Mouse (Mus musculus) midbrain, embryonic 13.5 days (tissue): Measurements from ENCODE around the gene Dusp9. TPM values are rescaled to one million over a fixed set of nuclear protein-coding genes. Genes with fewer than 3 reads are reported as not detected.
A peak's percentile ranks its signal among the peaks of the same experiment; 100 is the strongest.

Experiments used
- ATAC-seq: fragments of 200-750 bp; cut with Nextera tagmentation; 2 replicates; pipeline ENCODE4 v1.8.0; 2017; ENCODE audit warnings: mild to moderate bottlenecking, moderate TSS enrichment, moderate library complexity
- H3K27ac ChIP-seq: fragments of 300-500 bp; sonication (generic); 2 replicates; pipeline ENCODE4 v1.5.1; 2015; ENCODE audit warnings: inconsistent platforms, mild to moderate bottlenecking, moderate library complexity
- H3K27me3 ChIP-seq: fragments of 300-500 bp; sonication (generic); 2 replicates; pipeline ENCODE4 v1.6.1; 2015; ENCODE audit warnings: mild to moderate bottlenecking, inconsistent platforms
- H3K36me3 ChIP-seq: fragments of 300-500 bp; sonication (generic); 2 replicates; pipeline ENCODE4 v1.6.1; 2015; ENCODE audit warnings: mild to moderate bottlenecking, inconsistent platforms
- H3K4me1 ChIP-seq: fragments of 300-500 bp; sonication (generic); replicated peaks from 2 replicates; pipeline ENCODE4 v1.6.1; 2015; ENCODE audit warnings: inconsistent platforms
- H3K4me2 ChIP-seq: fragments of 300-500 bp; sonication (generic); replicated peaks from 2 replicates; pipeline ENCODE4 v1.6.1; 2015; ENCODE audit warnings: moderate library complexity, mild to moderate bottlenecking, inconsistent platforms
- H3K4me3 ChIP-seq: fragments of 300-500 bp; sonication (generic); replicated peaks from 2 replicates; pipeline ENCODE4 v1.5.1; 2015; ENCODE audit warnings: mild to moderate bottlenecking, inconsistent platforms
- H3K9ac ChIP-seq: fragments of 300-500 bp; sonication (generic); replicated peaks from 2 replicates; pipeline ENCODE4 v1.6.1; 2015; ENCODE audit warnings: mild to moderate bottlenecking, inconsistent platforms
- H3K9me3 ChIP-seq: fragments of 300-500 bp; sonication (generic); 2 replicates; pipeline ENCODE4 v1.6.1; 2016; ENCODE audit warnings: mild to moderate bottlenecking, inconsistent platforms
- WGBS: fragments of 180-500 bp; shearing (Covaris S2); methylation state at CpG from one replicate; pipeline ENCODE4 v1.1.7; 2015; 5-methylcytosine and 5-hydroxymethylcytosine counted together
- polyA plus RNA-seq: library from polyadenylated mRNA; unstranded; fragments of >200 nt; fragmentation: Nextera tagmentation; extraction: Ambion mirVana; gene quantifications from 2 replicates; pipeline ENCODE4 v1.2.1, GENCODE M21; 2015

Gene Dusp9
- polyA plus RNA-seq, result 0.79 and 1.2 TPM in 2 replicates

DNA sequence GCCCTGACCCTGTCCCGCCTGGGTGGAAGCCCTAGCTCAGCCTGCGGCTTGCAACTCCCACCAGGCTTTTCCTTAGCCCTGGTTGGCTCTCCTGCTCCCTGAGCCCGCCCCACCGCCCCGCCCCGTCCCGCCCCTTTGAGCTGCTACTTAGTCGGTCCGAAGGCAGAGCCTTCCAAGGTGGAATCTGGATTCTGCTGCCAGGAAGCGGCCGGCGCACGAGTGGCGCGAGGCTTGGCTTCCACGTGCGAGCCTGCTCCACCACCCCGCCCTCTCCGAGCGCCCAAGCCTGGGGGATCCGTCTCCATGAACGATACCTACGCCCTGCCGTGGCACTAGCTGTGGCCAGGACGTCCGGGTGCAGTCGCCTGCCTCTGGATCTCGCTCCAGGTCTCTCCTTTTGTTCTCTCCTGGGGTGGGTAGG is at the start of gene Dusp9:
TSS of gene Dusp9 (plus strand) at position 165 of the 421 bp plus-strand sequence.
- WGBS, result 32% methylated on average over 27 of the region's 28 CpGs
- Histone ChIP-seq H3K4me3 (peak within 1 kb of the TSS; percentile 30), H3K4me1 (peaks cover 18% of the 10 kb centered on the region), H3K27ac (no peak within 1 kb of the TSS), H3K27me3 (peaks cover 67% of the 10 kb centered on the region), H3K9ac (no peak within 1 kb of the TSS), H3K9me3 (no peaks in the 10 kb centered on the region), H3K36me3 (no peaks in the 10 kb centered on the region), H3K4me2 (peak within 1 kb of the TSS; percentile 55)
- ATAC-seq, result peak; percentile 80

DNA sequence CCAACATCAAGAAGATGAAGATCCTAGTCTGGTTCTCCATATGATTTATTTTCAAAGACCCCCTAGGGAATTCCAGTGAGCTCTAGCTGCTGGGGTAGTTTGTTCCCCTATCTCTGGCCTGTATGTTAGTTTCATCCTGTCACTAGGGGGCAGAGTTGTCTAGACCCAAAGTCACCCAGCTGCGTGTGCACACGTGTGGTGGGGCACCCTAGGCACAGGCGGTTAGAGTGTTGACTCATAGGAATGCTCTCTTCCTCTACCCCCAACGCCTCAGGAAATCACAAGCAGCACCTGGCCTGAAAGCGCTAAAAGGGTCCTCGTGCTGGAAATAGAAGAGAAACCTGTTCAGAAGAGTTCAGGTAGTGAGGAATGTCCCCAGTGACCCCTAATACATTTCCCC is 46.0 kb upstream of the Dusp9 start:
- H3K4me3 ChIP-seq, result no peak overlapping the region
- H3K27ac ChIP-seq, result no peak overlapping the region
- WGBS, result 33% methylated on average over 6 of the region's 6 CpGs
- H3K27me3 ChIP-seq, result no peaks in the 10 kb centered on the region
- H3K9ac ChIP-seq, result no peak overlapping the region
- H3K9me3 ChIP-seq, result no peaks in the 10 kb centered on the region
- H3K36me3 ChIP-seq, result no peaks in the 10 kb centered on the region
- ATAC-seq, result no peak
- no peaks in the 10 kb centered on the region for H3K4me1 ChIP-seq
- no peak overlapping the region for H3K4me2 ChIP-seq

DNA sequence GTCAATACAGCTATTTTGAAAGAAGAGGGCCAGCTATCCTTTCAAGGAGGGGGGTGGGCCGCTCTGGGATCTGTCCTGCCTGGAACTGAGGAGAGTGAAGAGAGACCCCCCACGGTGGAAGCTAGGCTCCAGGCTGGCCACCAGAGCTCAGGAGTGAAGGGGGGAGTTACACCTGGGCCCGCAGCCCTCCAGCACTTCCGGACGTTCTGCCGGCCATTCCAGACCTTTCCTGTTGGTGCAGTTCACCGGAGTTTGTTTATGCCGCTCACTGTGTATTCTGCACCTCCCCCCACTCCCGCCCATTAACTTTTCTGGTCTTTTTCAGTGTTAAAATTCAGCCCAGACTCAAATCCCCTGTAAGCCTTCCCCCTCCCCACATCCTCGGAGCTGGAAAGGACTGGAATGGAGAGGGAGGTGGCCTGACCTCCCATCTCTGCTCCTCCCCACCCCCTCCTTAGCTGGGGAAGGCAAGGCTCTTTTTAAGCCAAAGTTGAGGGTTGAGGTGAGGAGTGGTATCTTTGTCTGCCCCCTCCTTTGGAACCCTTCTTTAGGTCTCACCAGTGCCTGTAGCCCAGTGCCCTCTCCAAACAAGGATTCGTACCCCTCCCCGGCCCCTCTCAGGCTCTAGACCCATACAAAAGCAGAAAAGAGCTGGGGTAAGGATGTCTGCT is 44.6 kb upstream of the Dusp9 start:
- ATAC-seq, result no peak
- 34% methylated on average over 12 of the region's 12 CpGs for WGBS
- H3K9me3 ChIP-seq, result no peaks in the 10 kb centered on the region
- H3K9ac ChIP-seq, result no peak overlapping the region
- no peak overlapping the region for H3K4me3 ChIP-seq
- H3K27ac ChIP-seq, result no peak overlapping the region
- H3K4me2 ChIP-seq, result no peak overlapping the region
- H3K4me1 ChIP-seq, result no peaks in the 10 kb centered on the region
- H3K36me3 ChIP-seq, result no peaks in the 10 kb centered on the region
- H3K27me3 ChIP-seq, result no peaks in the 10 kb centered on the region

DNA sequence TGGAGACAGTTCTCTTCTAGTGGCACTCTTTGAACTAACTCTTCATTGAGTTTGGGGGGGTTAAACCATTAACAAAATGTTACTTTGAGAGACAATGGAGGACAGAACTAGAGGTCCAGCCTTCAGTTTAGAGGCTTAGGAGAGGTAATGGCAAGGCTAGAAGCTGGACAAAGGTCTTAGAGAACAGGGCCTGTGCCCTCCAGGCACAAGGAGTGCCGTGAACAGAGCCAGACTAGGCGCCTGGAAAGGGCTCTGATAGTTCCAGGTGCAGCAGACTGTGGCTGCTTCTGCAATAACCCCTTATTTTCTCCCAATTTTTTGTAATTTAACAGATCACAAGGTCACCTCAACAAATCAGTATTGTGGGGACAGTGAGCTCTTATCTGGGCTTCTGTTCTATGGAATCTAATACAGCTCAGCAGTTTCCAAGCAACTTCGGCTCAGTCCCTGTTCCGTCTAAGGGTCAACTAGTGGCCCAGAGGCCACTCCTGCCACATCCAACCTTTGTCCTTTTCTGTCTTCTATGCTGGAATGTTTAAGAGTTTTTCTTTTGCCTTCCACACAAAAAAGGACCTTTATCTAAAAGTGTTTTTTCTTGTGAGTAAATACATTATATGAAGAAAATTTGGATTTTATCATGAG is 43.8 kb upstream of the Dusp9 start:
- Histone ChIP-seq H3K4me3 (no peak overlapping the region), H3K4me2 (no peak overlapping the region), H3K36me3 (no peaks in the 10 kb centered on the region), H3K27me3 (no peaks in the 10 kb centered on the region), H3K9ac (no peak overlapping the region), H3K4me1 (no peaks in the 10 kb centered on the region), H3K27ac (no peak overlapping the region), H3K9me3 (no peaks in the 10 kb centered on the region)
- ATAC-seq, result no peak
- 64% methylated on average over 4 of the region's 4 CpGs for WGBS

DNA sequence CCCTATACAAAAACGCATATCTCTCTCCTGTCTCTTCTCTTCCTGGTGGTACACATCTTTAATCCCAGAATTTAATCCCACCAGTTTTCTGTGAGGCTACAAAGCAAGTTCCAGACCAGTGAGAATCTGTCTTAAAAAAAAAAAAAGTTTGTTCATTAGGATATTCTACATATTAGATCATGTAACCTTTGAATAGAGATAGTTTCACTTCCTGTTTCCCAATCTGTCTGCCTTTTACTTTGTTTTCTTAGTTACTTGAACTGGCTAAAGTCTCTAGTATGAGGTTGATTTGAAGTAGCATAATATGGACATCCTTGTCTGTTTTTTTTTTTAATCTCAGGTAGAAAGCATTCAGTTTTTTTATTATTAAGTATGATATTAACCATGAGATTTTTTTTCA is 37.8 kb upstream of the Dusp9 start:
- 76% methylated on average over 1 of the region's 1 CpGs for WGBS
- Histone ChIP-seq H3K27ac (no peak overlapping the region), H3K4me1 (no peaks in the 10 kb centered on the region), H3K9me3 (no peaks in the 10 kb centered on the region), H3K4me2 (no peak overlapping the region), H3K4me3 (no peak overlapping the region), H3K36me3 (no peaks in the 10 kb centered on the region), H3K9ac (no peak overlapping the region), H3K27me3 (no peaks in the 10 kb centered on the region)
- ATAC-seq, result no peak

DNA sequence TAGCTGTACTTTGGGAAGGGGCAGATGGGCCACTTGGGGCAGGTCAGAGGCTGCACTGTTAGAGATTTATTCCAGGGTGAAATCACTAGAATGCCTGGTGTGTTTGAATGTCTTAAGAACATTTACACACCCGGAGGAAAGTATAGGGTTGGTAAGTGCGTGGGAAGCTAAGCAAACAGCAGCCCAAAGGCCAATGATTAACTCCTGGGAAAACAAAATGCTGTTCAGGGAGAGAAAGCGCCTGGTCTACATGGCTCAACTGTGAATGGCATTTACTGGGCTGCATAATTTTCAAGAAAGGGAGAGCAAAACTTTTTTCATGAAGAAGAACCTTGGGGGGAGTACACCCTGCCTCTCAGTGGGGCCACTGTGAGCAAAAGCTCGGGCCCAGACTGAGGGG is 25.6 kb upstream of the Dusp9 start:
- Histone ChIP-seq H3K27me3 (no peaks in the 10 kb centered on the region), H3K9me3 (no peaks in the 10 kb centered on the region), H3K4me3 (no peak overlapping the region), H3K27ac (no peak overlapping the region), H3K4me1 (no peaks in the 10 kb centered on the region), H3K4me2 (no peak overlapping the region), H3K36me3 (no peaks in the 10 kb centered on the region), H3K9ac (no peak overlapping the region)
- no peak for ATAC-seq
- WGBS, result 60% methylated on average over 4 of the region's 4 CpGs

DNA sequence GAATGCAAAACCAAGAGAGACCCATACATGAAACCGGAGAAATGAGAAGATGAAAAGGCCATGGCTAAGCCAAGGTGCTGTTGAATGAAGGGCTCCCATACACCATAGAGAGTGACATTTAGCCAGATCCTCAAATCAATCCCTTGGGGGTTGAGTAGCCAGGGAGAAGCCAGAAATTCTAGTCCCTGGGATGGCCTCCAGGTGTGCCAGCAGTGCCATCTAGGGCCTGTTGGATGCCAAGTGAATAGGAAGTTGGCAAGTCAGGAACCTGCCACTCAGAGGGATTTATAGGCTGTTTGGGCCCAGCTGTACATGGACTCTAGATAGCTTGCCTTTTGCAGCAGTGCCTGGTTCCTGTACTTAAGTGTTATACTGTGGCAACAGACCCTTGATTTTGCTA is 23.3 kb upstream of the Dusp9 start:
- H3K9me3 ChIP-seq, result no peaks in the 10 kb centered on the region
- ATAC-seq, result no peak

DNA sequence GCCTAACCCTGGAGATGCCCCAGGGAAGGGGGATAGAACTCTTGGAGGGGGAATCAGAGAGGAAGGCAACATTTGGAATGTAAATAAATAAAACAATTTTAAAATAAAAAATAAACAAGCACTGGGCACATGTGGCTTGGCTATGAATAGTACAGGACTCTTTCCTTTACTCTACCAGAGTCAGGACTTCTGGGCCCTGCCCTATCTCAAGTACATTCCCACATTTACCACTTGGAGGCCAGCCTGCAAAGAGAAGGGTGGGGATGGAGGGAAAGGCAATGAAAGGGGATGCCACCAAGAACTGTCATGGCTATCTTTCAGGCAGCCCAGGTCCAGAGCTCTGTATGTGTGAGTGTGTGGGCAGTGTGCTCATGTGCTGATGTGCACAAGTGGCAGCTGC is 19.8 kb upstream of the Dusp9 start:
- no peak for ATAC-seq
- Histone ChIP-seq H3K27me3 (no peaks in the 10 kb centered on the region), H3K9ac (no peak overlapping the region), H3K36me3 (no peaks in the 10 kb centered on the region), H3K27ac (no peak overlapping the region), H3K4me2 (no peak overlapping the region), H3K4me1 (no peaks in the 10 kb centered on the region), H3K4me3 (no peak overlapping the region), H3K9me3 (no peaks in the 10 kb centered on the region)

More for the DNA sequence above, 23.3 kb upstream of the Dusp9 start:
- H3K4me3 ChIP-seq, result no peak overlapping the region
- no peaks in the 10 kb centered on the region for H3K36me3 ChIP-seq
- WGBS, result 88% methylated on average over 1 of the region's 1 CpGs
- no peaks in the 10 kb centered on the region for H3K27me3 ChIP-seq
- no peak overlapping the region for H3K9ac ChIP-seq
- H3K4me2 ChIP-seq, result no peak overlapping the region
- H3K27ac ChIP-seq, result no peak overlapping the region
- no peaks in the 10 kb centered on the region for H3K4me1 ChIP-seq

DNA sequence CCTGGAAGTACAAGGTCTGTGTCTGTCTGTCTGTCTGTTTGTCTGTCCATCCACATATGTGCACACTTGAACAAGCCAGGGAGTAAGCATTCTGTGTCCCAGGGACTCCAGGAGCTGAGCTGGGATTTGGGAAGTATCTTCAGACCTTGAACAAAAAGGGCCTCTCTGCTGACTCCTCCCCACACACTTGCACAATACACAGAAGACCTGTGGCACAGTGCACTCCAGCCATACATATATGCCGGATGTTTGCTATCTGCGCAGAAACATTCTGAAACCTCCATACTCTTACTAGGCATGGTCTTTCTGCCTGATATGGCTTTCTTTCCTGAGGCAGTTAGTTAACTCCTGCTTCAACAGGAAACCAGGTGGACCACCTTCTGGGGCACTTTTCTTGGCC is 19.3 kb upstream of the Dusp9 start:
- no peaks in the 10 kb centered on the region for H3K4me1 ChIP-seq
- no peak for ATAC-seq
- H3K4me3 ChIP-seq, result no peak overlapping the region
- no peaks in the 10 kb centered on the region for H3K9me3 ChIP-seq
- H3K27ac ChIP-seq, result no peak overlapping the region
- 80% methylated on average over 2 of the region's 2 CpGs for WGBS
- no peaks in the 10 kb centered on the region for H3K36me3 ChIP-seq
- H3K27me3 ChIP-seq, result no peaks in the 10 kb centered on the region
- H3K4me2 ChIP-seq, result no peak overlapping the region
- H3K9ac ChIP-seq, result no peak overlapping the region

DNA sequence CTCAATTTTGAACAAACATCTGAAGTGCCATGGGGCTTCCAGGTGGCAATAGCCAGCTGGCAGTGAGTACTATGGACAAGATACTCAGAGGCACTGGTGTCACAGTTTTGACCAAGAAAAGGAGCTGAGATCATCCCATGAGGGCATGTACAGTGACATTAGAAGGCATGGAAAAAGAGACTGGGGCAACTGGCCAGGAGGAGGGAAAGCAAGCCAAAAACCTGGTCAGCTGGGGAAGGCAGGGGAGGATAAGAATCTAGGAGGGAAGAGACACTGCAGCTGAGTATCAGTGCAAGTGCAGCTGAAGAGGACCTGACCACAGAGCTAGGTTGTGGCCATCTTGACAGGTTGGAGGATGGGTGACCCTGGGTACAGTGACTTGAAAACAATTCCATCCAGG is 12.2 kb upstream of the Dusp9 start:
- no peaks in the 10 kb centered on the region for H3K27me3 ChIP-seq
- no peaks in the 10 kb centered on the region for H3K4me1 ChIP-seq
- no peaks in the 10 kb centered on the region for H3K36me3 ChIP-seq
- no peaks in the 10 kb centered on the region for H3K9me3 ChIP-seq
- H3K9ac ChIP-seq, result no peak overlapping the region
- no peak overlapping the region for H3K27ac ChIP-seq
- ATAC-seq, result no peak
- H3K4me3 ChIP-seq, result no peak overlapping the region
- H3K4me2 ChIP-seq, result no peak overlapping the region

DNA sequence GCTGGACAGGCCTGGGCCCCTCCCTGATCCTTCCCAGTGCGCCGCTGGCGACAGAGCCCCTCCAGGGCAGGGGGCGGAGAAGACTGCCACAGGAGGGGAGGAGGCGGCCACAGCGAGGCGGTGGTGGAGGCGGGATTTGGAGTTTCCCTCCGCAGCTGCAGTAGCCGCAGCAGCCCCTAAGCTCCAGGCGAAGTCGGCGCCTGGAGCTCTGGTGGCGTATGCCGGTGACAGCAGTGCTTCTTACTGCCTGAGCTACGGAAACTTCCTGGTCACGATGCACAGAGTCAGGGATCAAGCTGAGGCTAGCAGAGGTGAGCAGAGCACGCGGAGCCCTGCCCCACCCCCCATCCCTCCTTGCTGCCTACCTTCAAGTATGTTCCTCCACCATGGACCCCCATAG is 3.8 kb upstream of the Dusp9 start:
- Histone ChIP-seq H3K4me2 (peak overlapping the region; percentile 42), H3K4me1 (peaks cover 18% of the 10 kb centered on the region), H3K9ac (no peak overlapping the region), H3K36me3 (no peaks in the 10 kb centered on the region), H3K4me3 (peak overlapping the region; percentile 9; the same call in 1 of the 2 replicates), H3K27ac (no peak overlapping the region), H3K9me3 (no peaks in the 10 kb centered on the region), H3K27me3 (peaks cover 64% of the 10 kb centered on the region)
- ATAC-seq, result no peak
- WGBS, result 26% methylated on average over 16 of the region's 19 CpGs

DNA sequence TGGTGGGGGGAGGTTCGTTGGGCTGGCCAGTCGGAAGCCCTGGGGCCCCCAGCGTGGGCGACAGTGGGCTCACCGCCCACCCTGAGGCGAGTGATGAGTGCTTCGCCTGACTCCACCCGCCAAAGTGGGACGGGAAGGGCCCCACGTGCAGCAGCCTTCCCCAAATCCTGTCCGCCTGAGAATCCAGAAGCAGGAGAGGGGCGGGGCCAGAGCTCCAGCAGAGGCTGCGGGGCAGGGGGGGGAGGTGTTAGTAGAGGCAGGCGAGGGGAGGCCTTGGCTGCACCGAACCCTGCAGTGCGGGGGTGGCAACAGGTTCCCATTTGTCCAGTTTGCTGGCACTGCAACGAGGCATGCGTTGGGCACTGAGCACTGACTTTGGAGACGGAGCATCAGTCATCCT is 1.8 kb upstream of the Dusp9 start:
- Histone ChIP-seq H3K27me3 (peaks cover 73% of the 10 kb centered on the region), H3K4me1 (peaks cover 18% of the 10 kb centered on the region)

More for the DNA sequence above, 1.8 kb upstream of the Dusp9 start:
- no peak for ATAC-seq
- H3K4me2 ChIP-seq, result peak overlapping the region; percentile 60
- no peaks in the 10 kb centered on the region for H3K9me3 ChIP-seq
- H3K27ac ChIP-seq, result no peak overlapping the region
- peak overlapping the region; percentile 32; the same call in 1 of the 2 replicates for H3K9ac ChIP-seq
- 14% methylated on average over 19 of the region's 19 CpGs for WGBS
- H3K36me3 ChIP-seq, result no peaks in the 10 kb centered on the region
- peak overlapping the region; percentile 34 for H3K4me3 ChIP-seq
